Mouse (Mus musculus): ENCODE data around the gene Dnajc14. TPM values are rescaled to one million over a fixed set of nuclear protein-coding genes. Genes with fewer than 3 reads are reported as not detected.

Dnajc14 gene
- total RNA-seq (2021), result 10 to 100 TPM; 28.9 to 34.6 TPM
- long read RNA-seq, experiment 1, full-length matches to known transcripts, result 72 of 79 reads
- long read RNA-seq, experiment 1, partial matches to known transcripts, result 3 of 79 reads
- long read RNA-seq, experiment 1, other reads (novel, unspliced or antisense), result 4 of 79 reads
- long read RNA-seq, experiment 2, full-length matches to known transcripts, result 53 of 56 reads
- long read RNA-seq, experiment 2, partial matches to known transcripts, result 2 of 56 reads
- long read RNA-seq, experiment 2, other reads (novel, unspliced or antisense), result 1 of 56 reads

DNA sequence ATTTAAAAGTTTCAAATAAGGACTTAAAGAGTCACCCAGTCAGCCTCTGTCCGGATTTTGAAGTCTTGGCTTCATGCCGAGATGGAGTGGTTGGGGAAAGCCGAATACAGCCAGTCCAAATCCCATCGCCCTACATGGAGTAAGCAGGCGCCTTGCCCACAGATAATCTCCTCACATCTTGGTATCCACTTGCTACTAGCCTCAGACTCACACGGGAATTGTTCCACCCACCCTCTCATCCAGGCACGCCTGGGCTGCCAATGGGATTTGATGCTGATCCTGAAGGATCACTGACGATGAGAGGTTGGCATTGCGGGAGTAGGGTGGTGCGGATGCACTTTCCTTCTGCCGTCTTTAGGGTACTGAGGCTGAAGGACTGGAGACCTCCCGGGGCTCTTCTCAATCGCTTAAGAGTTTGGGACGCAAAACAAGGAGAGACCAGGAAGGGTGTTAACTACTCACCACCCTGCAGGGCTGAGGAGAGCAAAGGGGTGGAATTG is at the start of gene Dnajc14:
Gene Dnajc14 (plus strand): TSS at position 292 of the 500 bp plus-strand sequence.
- peak; percentile 51 for DNase-seq

DNA sequence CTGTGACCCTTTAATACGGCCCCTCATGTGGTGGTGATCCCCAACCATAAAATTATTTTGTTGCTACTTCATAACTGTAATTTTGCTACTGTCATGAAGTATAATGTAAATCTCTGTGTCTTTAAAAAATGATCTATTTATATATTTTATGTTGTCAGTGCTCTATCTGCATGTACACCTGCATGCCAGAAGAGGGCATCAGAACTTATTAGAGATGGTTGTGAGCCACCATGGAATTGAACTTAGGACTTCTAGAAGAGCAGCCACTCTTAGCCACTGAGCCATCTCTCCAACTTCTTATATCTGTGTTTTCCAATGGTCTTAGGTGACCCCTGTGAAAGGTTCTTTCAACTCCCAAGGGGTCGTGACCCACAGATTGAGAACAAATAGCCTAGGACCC is 31.0 kb upstream of the Dnajc14 start:
- no peak for DNase-seq

DNA sequence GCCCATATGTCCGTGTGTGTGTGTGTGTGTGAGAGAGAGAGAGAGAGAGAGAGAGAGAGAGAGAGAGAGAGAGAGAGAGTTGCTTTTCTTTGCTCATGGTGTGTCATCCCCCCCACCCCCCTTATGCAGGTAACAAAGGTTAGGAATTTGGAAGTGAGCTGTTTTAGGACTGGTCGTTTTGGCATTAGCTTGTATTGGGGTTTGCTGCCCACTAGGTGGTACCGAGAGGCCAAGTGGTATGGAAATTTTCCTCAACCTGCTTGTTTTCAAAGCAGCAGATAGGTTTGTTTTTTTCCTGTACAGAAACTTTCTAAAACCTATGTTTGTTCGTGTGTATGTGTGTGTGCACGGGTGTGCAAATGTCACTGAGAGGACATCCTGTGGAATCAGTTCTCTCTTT is 30.2 kb upstream of the Dnajc14 start:
- DNase-seq, result no peak

DNA sequence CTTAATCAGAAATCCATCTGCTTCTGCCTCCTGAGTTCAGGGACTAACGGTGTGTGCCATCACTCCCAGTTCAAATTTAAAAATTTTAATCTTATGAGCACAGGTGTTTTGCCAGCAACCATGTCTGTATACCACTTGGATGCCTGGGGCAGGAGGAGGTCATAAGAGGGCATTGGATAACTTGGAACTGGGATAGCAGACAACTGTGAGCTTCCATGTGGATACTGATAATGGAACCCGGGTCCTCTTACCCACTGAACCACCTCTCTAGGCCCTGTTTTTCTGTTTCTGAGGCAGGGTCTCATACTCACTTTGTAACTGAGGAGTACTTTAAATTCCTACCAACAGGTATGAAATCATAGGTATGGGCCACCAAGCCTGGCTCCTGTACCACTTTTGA is 25.4 kb upstream of the Dnajc14 start:
- no peak for DNase-seq

DNA sequence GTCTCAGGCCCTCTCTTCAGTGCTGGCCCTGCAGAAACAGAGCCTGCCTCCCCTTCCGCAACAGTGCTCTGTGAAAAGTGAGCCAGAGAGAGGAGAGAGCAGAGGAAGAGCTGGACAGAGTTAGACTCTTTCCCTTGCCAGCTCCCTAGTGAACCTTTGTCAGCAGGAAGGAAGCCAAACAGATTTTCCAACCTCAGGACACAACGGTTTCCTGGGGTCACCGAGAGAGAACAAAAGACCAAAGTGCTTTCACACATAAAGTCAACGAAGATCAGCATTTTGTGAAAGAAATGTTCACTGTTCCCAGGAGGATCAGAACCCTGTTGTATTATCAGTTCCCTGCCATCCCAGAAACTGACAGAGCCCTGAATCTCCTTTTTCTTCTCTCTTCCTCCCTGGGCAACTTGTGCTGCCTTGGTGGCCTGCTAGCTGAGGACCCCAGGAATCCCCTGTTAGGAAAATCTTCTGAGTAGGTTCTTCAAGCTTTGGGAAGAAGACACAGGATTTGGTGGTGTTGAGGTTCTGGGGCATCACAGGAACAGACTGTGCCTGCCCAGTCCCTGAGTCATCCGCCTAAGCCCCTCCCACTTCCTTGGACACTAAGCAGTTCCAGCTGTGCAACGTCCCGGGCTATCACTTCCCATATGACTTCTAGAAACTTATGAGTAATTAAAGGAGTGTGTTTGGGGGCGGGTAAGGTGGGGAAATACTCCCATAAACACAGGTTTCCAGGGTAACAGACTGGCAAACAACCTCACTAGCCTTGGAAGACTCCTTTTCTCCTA is 24.7 kb upstream of the Dnajc14 start:
- peak; percentile 66 for DNase-seq

DNA sequence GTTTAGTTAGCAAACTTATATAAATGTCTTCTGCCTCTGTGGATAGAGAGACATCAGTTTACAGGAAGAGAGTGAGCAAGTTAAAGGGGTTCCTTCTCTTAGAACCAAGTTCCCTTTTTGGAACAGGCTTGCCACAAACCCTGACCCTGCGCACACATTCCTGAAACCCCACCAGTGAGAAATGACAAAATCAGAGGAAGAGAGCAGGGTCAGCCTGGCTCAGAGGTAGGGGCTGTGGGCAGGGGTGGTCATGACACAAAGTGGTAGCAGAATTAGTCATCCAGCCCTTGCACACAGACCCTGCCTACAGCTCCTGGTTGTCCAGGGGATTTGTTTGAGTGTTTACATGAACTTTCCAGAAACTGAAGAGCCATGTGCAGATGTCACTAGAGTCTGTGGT is 23.7 kb upstream of the Dnajc14 start:
- DNase-seq, result no peak

DNA sequence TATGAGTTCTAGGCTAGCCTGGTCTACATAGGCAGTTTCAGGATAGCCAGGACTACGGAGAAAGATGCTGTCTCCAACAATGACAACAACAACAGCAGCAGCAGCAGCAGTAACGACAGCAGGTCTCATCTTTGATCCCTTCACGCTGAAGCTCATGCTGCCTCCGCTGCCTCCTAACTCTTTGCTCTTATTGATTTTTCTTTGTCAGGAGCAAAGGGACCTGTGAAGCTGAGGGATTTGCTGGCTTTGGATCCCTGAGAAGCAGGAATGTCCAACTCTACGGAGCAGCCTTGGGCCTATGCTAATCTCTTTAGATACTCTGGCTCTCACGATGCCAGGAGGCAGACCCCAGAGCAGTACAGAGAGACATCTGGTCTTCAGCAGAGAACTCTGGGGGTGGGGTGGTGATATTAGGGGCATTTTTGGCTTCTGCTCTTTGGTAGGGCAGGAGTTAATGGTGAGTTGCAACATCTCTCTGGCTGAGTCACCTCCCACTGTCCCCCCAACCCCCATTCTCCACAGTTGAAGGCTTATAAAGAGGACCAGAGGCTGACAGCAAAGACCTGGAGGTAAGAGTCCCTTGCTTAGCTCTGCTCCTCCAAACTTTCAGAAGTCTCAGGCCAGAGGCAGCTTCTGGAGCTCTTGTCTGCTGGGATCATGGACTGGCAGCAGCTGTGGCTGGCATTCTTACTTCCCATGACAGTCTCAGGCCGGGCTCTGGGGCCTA is 13.3 kb upstream of the Dnajc14 start, which contains the start of gene Mmp19:
Gene Mmp19 (plus strand): TSS at position 513 of the 727 bp plus-strand sequence.
- no peak for DNase-seq

DNA sequence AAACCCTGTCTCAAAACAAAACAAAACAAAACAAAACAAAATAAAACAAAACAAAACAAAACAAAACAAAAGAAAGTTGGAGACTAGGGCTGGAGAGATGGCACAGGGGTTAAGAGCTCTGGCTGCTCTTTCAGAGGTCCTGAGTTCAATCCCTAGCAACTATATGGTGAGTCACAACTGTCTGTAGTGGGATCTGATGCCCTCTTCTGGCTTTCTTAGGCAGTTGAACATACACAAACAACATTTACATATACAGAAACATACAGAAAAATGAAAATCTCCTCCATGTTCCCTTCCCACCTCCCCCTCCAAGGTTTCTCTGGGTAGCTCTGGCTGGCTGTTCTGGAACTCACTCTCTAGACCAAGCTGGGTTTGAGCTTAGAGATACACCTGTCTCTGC is 11.8 kb upstream of the Dnajc14 start:
- no peak for DNase-seq

DNA sequence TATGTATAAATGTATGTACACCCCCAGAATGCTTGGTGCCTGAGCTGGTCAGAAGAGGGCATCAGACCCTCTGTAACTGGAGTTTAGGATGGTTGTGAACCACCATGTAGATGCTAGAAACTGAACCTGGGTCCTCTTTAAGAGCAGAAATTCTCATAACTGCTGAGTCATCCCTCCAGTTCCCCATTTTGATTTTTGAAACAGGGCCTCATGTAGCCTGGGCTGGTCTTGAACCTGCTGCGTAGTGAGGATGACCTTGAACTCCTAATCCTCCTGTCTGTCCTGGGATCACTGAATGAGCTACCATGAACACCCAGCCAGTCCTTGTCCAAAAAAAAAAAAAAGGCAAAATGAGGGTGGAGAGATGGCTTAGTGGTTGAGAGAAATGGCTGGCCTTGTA is 10.6 kb upstream of the Dnajc14 start:
- DNase-seq, result no peak

DNA sequence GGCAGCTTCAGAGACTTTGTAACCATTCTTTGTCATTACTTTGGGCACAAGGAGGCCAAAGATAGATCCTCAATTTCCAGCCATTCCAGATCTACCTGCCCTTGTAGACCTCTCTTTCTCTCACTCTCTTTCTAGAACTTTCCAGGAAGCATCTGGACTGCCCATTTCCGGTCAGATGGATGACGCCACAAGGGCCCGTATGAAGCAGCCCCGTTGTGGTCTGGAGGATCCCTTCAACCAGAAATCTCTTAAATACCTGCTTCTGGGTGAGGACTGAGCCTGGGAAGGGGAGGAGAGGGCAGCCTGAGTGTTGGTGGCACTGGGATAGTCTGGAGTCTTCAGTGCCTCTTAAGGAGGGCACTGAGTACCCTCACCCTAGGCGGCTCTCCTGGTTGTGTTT is 9.5 kb upstream of the Dnajc14 start:
- no peak for DNase-seq

DNA sequence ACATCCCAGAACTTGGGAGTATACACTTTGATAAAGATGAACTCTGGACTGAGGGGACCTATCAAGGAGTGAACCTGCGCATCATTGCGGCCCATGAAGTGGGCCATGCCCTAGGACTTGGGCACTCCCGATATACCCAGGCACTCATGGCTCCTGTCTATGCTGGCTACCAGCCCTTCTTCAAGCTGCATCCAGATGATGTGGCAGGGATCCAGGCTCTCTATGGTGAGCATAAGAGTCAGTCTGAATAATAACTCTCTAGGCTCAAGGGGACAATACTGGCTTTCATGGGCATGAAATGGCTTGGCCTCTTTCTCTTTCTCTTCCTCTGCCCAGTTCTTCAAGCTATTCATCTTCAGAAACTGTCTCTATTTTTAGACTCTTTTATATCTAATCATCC is 8.3 kb upstream of the Dnajc14 start:
- no peak for DNase-seq

DNA sequence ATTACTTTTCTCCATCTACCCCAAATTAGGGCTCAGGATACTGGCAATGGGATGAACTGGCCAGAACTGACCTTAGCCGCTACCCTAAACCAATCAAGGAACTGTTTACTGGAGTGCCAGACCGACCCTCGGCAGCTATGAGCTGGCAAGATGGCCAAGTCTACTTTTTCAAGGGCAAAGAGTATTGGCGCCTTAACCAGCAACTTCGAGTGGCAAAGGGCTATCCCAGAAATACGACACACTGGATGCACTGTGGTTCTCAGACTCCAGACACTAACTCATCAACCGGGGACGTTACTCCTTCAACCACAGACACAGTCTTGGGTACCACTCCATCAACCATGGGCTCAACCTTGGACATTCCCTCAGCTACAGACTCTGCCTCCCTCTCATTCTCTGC is 5.2 kb upstream of the Dnajc14 start:
- DNase-seq, result no peak

DNA sequence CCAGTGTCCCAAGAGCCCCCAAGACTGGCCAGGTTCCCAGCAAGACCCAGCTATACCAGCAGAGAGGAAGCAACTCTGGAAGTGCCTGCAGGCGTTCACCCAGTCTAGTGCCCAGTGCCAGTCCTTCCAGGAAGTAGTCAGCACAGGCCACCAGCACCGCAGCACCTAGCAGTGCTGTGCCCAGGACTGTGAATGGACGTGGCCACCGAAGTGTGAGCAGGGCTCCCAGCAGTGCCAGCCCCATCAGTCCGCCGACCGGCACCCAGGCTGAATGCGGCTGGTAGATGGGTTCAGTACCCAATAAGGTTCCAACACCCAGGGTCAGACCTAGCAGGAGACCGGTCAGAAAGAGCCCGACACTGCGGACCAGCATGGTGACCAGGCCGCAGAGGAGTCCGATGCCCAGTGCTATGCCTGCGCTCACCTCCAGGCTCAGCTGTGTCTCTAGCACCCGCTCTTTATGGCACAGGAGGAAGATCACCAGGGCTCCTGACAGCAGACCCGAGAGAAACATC is 1.8 kb upstream of the Dnajc14 start:
- DNase-seq, result no peak

DNA sequence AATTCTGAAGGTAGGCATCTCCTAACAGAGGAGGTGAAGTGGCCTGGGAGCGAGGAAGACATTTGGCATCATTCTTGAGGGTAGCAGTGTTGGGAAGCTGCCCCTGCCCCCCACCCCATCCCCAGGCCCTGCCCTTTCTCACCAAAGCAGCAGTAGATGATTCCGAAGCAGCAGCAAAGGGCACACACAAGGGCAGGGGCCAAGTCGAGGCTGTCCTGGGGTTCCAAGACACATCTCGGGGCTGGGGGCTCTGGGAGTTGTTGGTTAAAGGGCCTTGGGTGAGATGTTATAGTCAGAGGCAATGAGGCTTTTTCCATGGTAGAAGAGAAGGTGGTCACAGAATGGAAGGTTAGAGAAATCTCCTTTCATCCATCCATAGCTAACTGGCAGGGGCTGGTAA is 906 bp upstream of the Dnajc14 start:
- DNase-seq, result no peak

DNA sequence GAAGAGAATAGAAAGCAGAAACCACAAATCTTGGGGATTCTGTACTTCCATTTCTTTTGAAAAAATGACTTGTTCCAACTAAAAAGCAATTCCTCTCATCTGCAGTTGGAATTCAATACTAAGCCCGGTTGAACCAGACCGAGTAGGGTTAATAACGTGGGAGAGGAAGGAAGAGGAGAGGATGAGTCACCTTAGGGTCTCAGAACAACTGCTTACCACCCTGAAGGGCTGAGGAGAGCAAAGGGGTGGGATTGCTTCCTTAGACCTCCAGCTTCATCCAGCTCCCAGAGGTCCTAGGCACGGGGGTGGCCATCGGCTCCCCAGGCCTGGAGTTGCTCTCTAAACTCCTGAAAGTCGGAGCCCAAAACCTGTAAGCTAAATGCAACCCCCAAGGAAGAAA is 501 bp upstream of the Dnajc14 start:
- no peak for DNase-seq

DNA sequence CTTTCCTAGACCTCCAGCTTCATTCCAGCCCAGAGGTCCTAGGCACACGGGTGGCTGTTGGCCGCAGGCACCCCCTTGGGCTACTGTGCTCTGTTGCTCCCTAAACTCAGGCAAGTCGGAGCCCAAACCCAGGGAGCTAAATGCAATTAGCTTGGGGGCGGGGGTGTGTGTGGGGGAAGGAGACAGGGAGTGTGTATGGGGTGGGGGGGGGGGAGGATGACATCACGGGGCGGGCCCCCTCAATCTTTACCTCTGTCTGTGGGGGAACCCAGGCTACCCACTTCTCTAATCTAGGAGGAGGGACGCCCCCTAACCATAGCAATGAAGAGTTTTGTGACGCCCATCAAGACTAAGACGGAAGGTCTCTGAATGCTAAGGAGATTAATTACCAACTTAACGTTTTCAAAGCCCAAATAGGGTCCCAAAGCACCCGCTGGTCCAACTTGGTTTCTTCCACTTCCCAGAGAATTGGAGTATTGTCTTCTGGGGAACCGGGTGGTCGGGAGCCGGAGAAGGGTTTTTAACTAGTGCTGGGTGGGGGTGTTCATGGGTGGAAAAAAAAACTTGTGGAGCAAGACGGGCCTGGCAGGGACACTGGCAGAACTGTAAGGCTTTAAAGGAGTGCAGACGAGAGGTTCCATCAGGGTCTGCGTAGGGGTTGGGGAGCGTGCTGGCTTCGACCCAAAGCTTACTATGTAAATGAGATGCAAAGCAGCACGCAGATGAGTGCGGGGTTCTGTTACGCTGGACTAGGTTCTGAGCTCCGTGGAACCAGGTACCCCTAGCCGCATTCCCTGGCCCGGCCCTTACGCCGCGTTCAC is 619 bp downstream of the Dnajc14 start, which contains the start of gene Tmem198b:
Gene Tmem198b (minus strand): TSS at position 100 of the 821 bp plus-strand sequence.
- peak; percentile 51 for DNase-seq

DNA sequence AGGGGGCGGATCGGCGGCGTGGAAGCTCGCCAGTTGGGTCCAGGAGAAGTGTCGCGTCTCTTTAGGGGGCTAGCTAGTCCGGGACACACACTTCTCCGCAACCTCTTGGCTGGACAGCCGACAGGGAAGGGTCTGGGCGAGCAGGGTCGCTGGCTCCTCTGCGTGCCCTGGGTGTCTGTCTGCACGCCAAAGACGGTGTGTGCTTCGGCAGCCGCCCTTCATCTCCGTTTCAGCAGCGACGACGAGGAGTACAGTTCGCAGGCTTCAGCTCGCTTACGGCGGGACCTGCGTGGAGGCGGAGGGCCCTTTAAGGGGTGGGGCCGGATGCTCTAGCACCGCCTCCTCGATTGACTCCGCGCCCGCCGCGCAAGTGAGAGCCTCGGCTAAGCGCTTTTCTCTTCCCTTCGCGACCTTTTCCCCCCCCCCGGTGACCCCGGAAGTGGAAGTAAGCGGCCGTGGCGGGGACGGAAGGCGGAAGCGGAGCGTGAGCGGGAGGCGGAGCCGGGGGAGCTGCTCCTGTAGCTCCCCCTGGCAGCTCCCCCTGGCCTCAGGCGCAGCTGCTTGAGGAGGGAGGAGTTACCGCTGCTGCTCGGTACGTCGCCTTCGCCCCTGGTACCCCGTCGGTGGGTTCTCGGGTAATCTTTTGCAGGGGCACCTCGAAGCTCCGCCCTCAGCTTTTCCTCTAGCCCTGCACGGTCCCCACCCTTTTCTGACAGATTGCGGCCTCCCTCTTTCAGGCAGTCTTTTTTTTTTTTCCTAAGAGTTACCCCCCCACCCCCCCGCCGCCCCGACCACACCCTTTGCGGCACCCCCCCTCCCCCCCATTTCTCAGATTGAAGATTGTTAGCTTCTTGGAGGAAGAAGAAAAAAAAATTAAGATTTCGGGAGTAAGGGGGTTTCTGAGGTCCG is 1.5 kb downstream of the Dnajc14 start:
- peak; percentile 96 for DNase-seq

DNA sequence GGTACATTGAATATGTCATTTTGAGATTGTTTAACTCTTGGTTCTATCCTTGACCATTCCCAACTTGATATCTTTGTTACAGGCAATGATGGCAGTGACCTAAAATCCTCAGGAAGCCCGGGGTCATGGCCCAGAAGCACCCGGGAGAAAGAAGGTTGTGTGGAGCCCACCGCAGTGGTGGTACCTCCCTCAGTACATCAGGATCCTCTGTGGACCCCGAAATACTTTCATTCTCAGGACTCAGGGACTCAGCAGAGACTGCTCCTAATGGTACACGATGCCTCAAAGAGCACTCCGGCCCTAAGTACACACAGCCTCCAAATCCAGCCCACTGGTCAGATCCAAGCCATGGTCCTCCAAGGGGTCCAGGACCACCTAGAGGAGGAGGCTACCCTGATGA is 2.2 kb downstream of the Dnajc14 start:
- DNase-seq, result no peak

DNA sequence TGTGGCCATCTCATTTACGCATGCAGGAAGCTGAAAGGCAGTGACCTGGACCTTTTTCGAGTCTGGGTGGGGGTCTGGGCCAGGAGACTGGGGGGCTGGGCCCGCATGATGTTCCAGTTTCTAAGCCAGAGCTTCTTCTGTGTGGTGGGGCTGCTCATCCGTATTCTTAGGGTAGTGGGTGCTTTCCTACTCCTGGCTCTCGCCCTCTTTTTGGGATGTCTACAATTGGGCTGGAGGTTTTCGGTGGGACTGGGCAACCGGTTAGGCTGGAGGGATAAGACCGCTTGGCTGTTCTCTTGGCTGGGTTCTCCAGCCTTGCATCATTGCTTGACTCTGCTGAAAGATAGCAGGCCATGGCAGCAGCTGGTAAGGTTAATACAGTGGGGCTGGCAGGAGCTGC is 3.2 kb downstream of the Dnajc14 start:
- DNase-seq, result no peak

DNA sequence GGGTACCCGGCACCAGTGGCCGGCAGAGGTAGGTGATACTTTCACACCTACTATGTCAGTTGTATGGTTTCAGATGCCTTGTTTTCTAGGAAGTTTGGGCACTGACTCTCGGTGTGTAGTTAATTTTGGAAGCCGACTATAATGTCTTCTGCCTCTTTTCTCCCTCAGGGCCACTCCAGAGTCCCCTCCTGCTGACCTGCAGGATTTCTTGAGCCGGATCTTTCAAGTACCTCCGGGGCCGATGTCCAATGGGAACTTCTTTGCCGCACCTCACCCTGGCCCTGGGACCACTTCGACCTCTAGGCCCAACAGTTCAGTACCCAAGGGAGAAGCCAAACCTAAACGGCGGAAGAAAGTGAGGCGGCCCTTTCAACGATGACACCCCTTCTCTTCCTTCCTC is 13.2 kb downstream of the Dnajc14 start, which contains the start of gene Sarnp:
Gene Sarnp (plus strand): TSS at position 301 of the 400 bp plus-strand sequence.
- DNase-seq, result no peak

All from gastrocnemius, postnatal 10 days (tissue).